Mouse (Mus musculus) forebrain, embryonic 12.5 days (tissue): ENCODE results near the gene Ugt1a9. TPM values are rescaled to one million over a fixed set of nuclear protein-coding genes. Genes with fewer than 3 reads are reported as not detected.
A peak's percentile ranks its signal among the peaks of the same experiment; 100 is the strongest.

Experiments
- ATAC-seq: fragments of 200-750 bp; cut with Nextera tagmentation; 2 replicates; pipeline ENCODE4 v1.8.0; 2017; ENCODE audit warnings: moderate TSS enrichment; ENCODE audit not compliant: low FRiP score
- H3K27ac ChIP-seq: fragments of 300-500 bp; sonication (generic); 2 replicates; pipeline ENCODE4 v1.5.1; 2016; ENCODE audit warnings: mild to moderate bottlenecking
- H3K27me3 ChIP-seq: fragments of 300-500 bp; sonication (generic); 2 replicates; pipeline ENCODE4 v1.6.1; 2016; ENCODE audit warnings: mild to moderate bottlenecking
- H3K36me3 ChIP-seq: fragments of 300-500 bp; sonication (generic); replicated peaks from 2 replicates; pipeline ENCODE4 v1.6.1; 2016; ENCODE audit warnings: mild to moderate bottlenecking
- H3K4me1 ChIP-seq: fragments of 300-500 bp; sonication (generic); 2 replicates; pipeline ENCODE4 v1.6.1; 2016
- H3K4me2 ChIP-seq: fragments of 300-500 bp; sonication (generic); 2 replicates; pipeline ENCODE4 v1.6.1; 2016; ENCODE audit warnings: mild to moderate bottlenecking, moderate library complexity
- H3K4me3 ChIP-seq: fragments of 300-500 bp; sonication (generic); replicated peaks from 2 replicates; pipeline ENCODE4 v1.5.1; 2016; ENCODE audit warnings: mild to moderate bottlenecking
- H3K9ac ChIP-seq: fragments of 300-500 bp; sonication (generic); 2 replicates; pipeline ENCODE4 v1.6.1; 2016; ENCODE audit warnings: mild to moderate bottlenecking
- H3K9me3 ChIP-seq: fragments of 300-500 bp; sonication (generic); 2 replicates; pipeline ENCODE4 v1.6.1; 2016
- WGBS: fragments of 180-500 bp; shearing (Covaris S2); methylation state at CpG from one replicate; pipeline ENCODE4 v1.1.7; 2016; 5-methylcytosine and 5-hydroxymethylcytosine counted together
- polyA plus RNA-seq: library from polyadenylated mRNA; unstranded; fragments of >200 nt; fragmentation: Nextera tagmentation; extraction: Ambion mirVana; gene quantifications from 2 replicates; pipeline ENCODE4 v1.2.1, GENCODE M21; 2016

The Ugt1a9 gene
- polyA plus RNA-seq, 1 experiment from 2014 or later, result not detected

- WGBS, result 89% methylated on average over 12 of the region's 12 CpGs
- no peak overlapping the region for H3K4me3 ChIP-seq
- H3K4me2 ChIP-seq, result no peak overlapping the region
- ATAC-seq, result no peak
- H3K9me3 ChIP-seq, result peaks cover 89% of the 10 kb centered on the region
- H3K27ac ChIP-seq, result no peak overlapping the region
- H3K36me3 ChIP-seq, result peaks cover 8% of the 10 kb centered on the region
- H3K9ac ChIP-seq, result no peak overlapping the region
- H3K4me1 ChIP-seq, result no peaks in the 10 kb centered on the region
- no peaks in the 10 kb centered on the region for H3K27me3 ChIP-seq
These were observed 184.3 kb downstream of the Ugt1a9 start for GRCm38 (mm10) chr1:88254793-88255465.

GRCm38 (mm10) chr1:88255466-88255857 is 184.9 kb downstream of the Ugt1a9 start:
- H3K4me3 ChIP-seq, result no peak overlapping the region
- no peaks in the 10 kb centered on the region for H3K4me1 ChIP-seq
- 52% methylated on average over 2 of the region's 2 CpGs for WGBS
- peaks cover 88% of the 10 kb centered on the region for H3K9me3 ChIP-seq
- H3K9ac ChIP-seq, result no peak overlapping the region
- H3K27ac ChIP-seq, result no peak overlapping the region
- H3K4me2 ChIP-seq, result no peak overlapping the region
- H3K27me3 ChIP-seq, result no peaks in the 10 kb centered on the region
- ATAC-seq, result no peak
- H3K36me3 ChIP-seq, result peaks cover 14% of the 10 kb centered on the region

- no peak for ATAC-seq
- 82% methylated on average over 13 of the region's 13 CpGs for WGBS
- H3K4me1 ChIP-seq, result no peaks in the 10 kb centered on the region
- peaks cover 82% of the 10 kb centered on the region for H3K9me3 ChIP-seq
- H3K9ac ChIP-seq, result no peak overlapping the region
- no peak overlapping the region for H3K27ac ChIP-seq
- H3K36me3 ChIP-seq, result peaks cover 21% of the 10 kb centered on the region
- H3K27me3 ChIP-seq, result no peaks in the 10 kb centered on the region
- H3K4me3 ChIP-seq, result no peak overlapping the region
- H3K4me2 ChIP-seq, result no peak overlapping the region
These were observed 185.6 kb downstream of the Ugt1a9 start for GRCm38 (mm10) chr1:88255989-88256754.

- no peaks in the 10 kb centered on the region for H3K4me1 ChIP-seq
- no peak for ATAC-seq
- H3K9ac ChIP-seq, result no peak overlapping the region
- no peak overlapping the region for H3K4me2 ChIP-seq
- peaks cover 30% of the 10 kb centered on the region for H3K36me3 ChIP-seq
- no peak overlapping the region for H3K27ac ChIP-seq
- 79% methylated on average over 10 of the region's 10 CpGs for WGBS
- H3K4me3 ChIP-seq, result no peak overlapping the region
- H3K9me3 ChIP-seq, result peaks cover 81% of the 10 kb centered on the region
- H3K27me3 ChIP-seq, result no peaks in the 10 kb centered on the region
These were observed 186.5 kb downstream of the Ugt1a9 start for GRCm38 (mm10) chr1:88256886-88257663.

- WGBS, result 79% methylated on average over 6 of the region's 6 CpGs
- Histone ChIP-seq H3K9me3 (peaks cover 75% of the 10 kb centered on the region), H3K36me3 (peaks cover 36% of the 10 kb centered on the region), H3K4me1 (no peaks in the 10 kb centered on the region), H3K9ac (no peak overlapping the region), H3K27me3 (no peaks in the 10 kb centered on the region), H3K27ac (no peak overlapping the region), H3K4me2 (no peak overlapping the region), H3K4me3 (no peak overlapping the region)
- ATAC-seq, result no peak
These were observed 187.1 kb downstream of the Ugt1a9 start for GRCm38 (mm10) chr1:88257681-88258080.

- no peak overlapping the region for H3K4me2 ChIP-seq
- 69% methylated on average over 6 of the region's 6 CpGs for WGBS
- H3K9me3 ChIP-seq, result peaks cover 68% of the 10 kb centered on the region
- H3K27me3 ChIP-seq, result no peaks in the 10 kb centered on the region
- H3K4me3 ChIP-seq, result no peak overlapping the region
- H3K4me1 ChIP-seq, result no peaks in the 10 kb centered on the region
- ATAC-seq, result no peak
- H3K27ac ChIP-seq, result no peak overlapping the region
- H3K36me3 ChIP-seq, result peaks cover 43% of the 10 kb centered on the region
- H3K9ac ChIP-seq, result no peak overlapping the region
These were observed 187.8 kb downstream of the Ugt1a9 start for GRCm38 (mm10) chr1:88258361-88258760.

- peaks cover 62% of the 10 kb centered on the region for H3K9me3 ChIP-seq
- 81% methylated on average over 8 of the region's 8 CpGs for WGBS
- no peaks in the 10 kb centered on the region for H3K27me3 ChIP-seq
- H3K9ac ChIP-seq, result no peak overlapping the region
- ATAC-seq, result peak; percentile 6; the same call in 1 of the 2 replicates
- H3K27ac ChIP-seq, result no peak overlapping the region
- no peaks in the 10 kb centered on the region for H3K4me1 ChIP-seq
- peaks cover 50% of the 10 kb centered on the region for H3K36me3 ChIP-seq
- H3K4me3 ChIP-seq, result no peak overlapping the region
- H3K4me2 ChIP-seq, result no peak overlapping the region
These were observed 188.5 kb downstream of the Ugt1a9 start for GRCm38 (mm10) chr1:88258881-88259642.

- Histone ChIP-seq H3K9me3 (peaks cover 56% of the 10 kb centered on the region), H3K27me3 (no peaks in the 10 kb centered on the region), H3K4me1 (no peaks in the 10 kb centered on the region), H3K4me3 (no peak overlapping the region), H3K4me2 (no peak overlapping the region), H3K36me3 (peaks cover 55% of the 10 kb centered on the region), H3K9ac (no peak overlapping the region), H3K27ac (no peak overlapping the region)
- peak; percentile 15 for ATAC-seq
- WGBS, result 79% methylated on average over 4 of the region's 4 CpGs
These were observed 189.0 kb downstream of the Ugt1a9 start for GRCm38 (mm10) chr1:88259643-88260024.

- peaks cover 55% of the 10 kb centered on the region for H3K9me3 ChIP-seq
- H3K4me2 ChIP-seq, result no peak overlapping the region
- ATAC-seq, result peak; percentile 5; the same call in 1 of the 2 replicates
- WGBS, result 84% methylated on average over 6 of the region's 6 CpGs
- peaks cover 60% of the 10 kb centered on the region for H3K36me3 ChIP-seq
- H3K27me3 ChIP-seq, result no peaks in the 10 kb centered on the region
- no peak overlapping the region for H3K27ac ChIP-seq
- no peak overlapping the region for H3K9ac ChIP-seq
- H3K4me3 ChIP-seq, result no peak overlapping the region
- H3K4me1 ChIP-seq, result no peaks in the 10 kb centered on the region
These were observed 189.5 kb downstream of the Ugt1a9 start for GRCm38 (mm10) chr1:88260114-88260513.

- H3K9me3 ChIP-seq, result peaks cover 49% of the 10 kb centered on the region
- H3K9ac ChIP-seq, result no peak overlapping the region
- H3K4me1 ChIP-seq, result no peaks in the 10 kb centered on the region
- peaks cover 67% of the 10 kb centered on the region for H3K36me3 ChIP-seq
- no peak overlapping the region for H3K4me3 ChIP-seq
- H3K27ac ChIP-seq, result no peak overlapping the region
- WGBS, result 84% methylated on average over 10 of the region's 10 CpGs
- H3K27me3 ChIP-seq, result no peaks in the 10 kb centered on the region
- ATAC-seq, result no peak
- H3K4me2 ChIP-seq, result no peak overlapping the region
These were observed 190.2 kb downstream of the Ugt1a9 start for GRCm38 (mm10) chr1:88260604-88261377.

GRCm38 (mm10) chr1:88261706-88262105 is 191.1 kb downstream of the Ugt1a9 start:
- no peak for ATAC-seq
- Histone ChIP-seq H3K27me3 (no peaks in the 10 kb centered on the region), H3K4me2 (no peak overlapping the region), H3K9ac (no peak overlapping the region), H3K9me3 (peaks cover 40% of the 10 kb centered on the region), H3K4me1 (no peaks in the 10 kb centered on the region), H3K27ac (no peak overlapping the region), H3K4me3 (no peak overlapping the region), H3K36me3 (peaks cover 76% of the 10 kb centered on the region)
- 89% methylated on average over 7 of the region's 7 CpGs for WGBS
